ENCODE assay signal across 21 mouse cellular contexts in the genomic region with DNA sequence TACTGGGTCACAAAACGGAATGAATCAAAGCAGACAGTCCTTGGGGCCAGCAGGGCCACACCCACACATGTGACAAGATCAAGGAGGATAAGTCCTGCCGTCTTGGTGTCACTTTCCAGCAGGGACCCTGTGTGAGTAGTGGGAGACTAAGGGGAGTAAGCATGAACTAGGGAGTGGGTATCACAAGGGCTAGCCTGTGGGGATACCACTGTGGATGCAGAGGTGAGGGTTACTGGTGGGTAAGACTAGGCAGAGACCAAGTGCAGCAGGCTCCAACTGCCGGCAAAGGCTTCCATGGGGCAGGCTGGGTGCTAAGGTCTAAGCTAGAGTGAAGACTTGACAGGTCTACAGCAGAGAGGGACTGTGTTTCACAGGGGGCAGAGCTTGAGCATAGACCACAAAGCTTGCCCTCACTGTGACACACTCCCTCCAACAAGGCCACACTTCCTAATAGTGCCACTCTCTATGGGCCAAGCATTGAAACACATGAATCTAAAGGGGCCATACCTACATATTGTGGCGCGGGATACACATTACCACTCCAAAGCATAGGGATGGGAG. TPM values are rescaled to one million over a fixed set of nuclear protein-coding genes. Genes with fewer than 3 reads are reported as not detected.
DNase-seq lines count a peak whose midpoint lies in the region; ATAC-seq and TF ChIP-seq lines count a peak whose summit lies in the region.
"Had no signal": no experiment of that assay in that cellular context is flagged by ENCODE, and none has a peak within 500 bp of the region (broad histone marks: within the 10 kb centered on the region; RNA-seq: fewer than 3 reads in every experiment).

No protein-coding gene starts in this region.

- H3K27me3 ChIP-seq in embryonic facial prominence, embryonic 11.5 days (ENCODE audit: control insufficient read depth, insufficient read depth, low read length), result no peaks in the 10 kb centered on the region
- no peaks in the 10 kb centered on the region for H3K27me3 ChIP-seq in embryonic facial prominence, embryonic 10.5 days (replicated peaks; ENCODE audit: low read depth, poor library complexity, severe bottlenecking)
- H3K27me3 ChIP-seq in liver, adult 2 months (ENCODE audit: control insufficient read depth, insufficient read depth, low read length), result no peaks in the 10 kb centered on the region
- no peaks in the 10 kb centered on the region for H3K27me3 ChIP-seq in liver, postnatal 0 days (ENCODE audit: insufficient read depth, low read length)
- no peaks in the 10 kb centered on the region for H3K27me3 ChIP-seq in MEL (ENCODE audit: control insufficient read depth in 1 of 2, insufficient read depth in 2 of 2, low read length in 2 of 2)
- H3K27me3 ChIP-seq: heart, embryonic 15.5 days; hindbrain, embryonic 13.5 days; liver, embryonic 13.5 days; Patski had no signal

- no peaks in the 10 kb centered on the region for H3K36me3 ChIP-seq in embryonic facial prominence, embryonic 11.5 days (replicated peaks; ENCODE audit: control insufficient read depth, insufficient read depth, low read depth, low read length)
- H3K36me3 ChIP-seq in embryonic facial prominence, embryonic 10.5 days (replicated peaks), result peaks cover 35% of the 10 kb centered on the region
- no peaks in the 10 kb centered on the region for H3K36me3 ChIP-seq in liver, adult 2 months (ENCODE audit: control insufficient read depth, insufficient read depth, low read length)
- no peaks in the 10 kb centered on the region; the same call in 1 of the 2 replicates for H3K36me3 ChIP-seq in liver, postnatal 0 days (replicated peaks; ENCODE audit: insufficient read depth, low read length)
- no peaks in the 10 kb centered on the region; a peak in 1 of 4 replicates for H3K36me3 ChIP-seq in MEL (ENCODE audit: control insufficient read depth in 1 of 2, insufficient read depth in 2 of 2, low read length in 2 of 2)

- H3K9ac ChIP-seq in embryonic facial prominence, embryonic 11.5 days (replicated peaks; ENCODE audit: low read length), result no peak overlapping the region
- no peak overlapping the region for H3K9ac ChIP-seq in liver, adult 2 months (ENCODE audit: low read depth, low read length)
- no peak overlapping the region for H3K9ac ChIP-seq in liver, postnatal 0 days (replicated peaks)
- H3K9ac ChIP-seq in MEL (ENCODE audit: control insufficient read depth, low read depth, low read length, poor library complexity, severe bottlenecking), result no peak overlapping the region
- H3K9ac ChIP-seq: forebrain, postnatal 0 days; heart, embryonic 15.5 days; hindbrain, embryonic 13.5 days; liver, embryonic 13.5 days had no signal

- H3K4me2 ChIP-seq in embryonic facial prominence, embryonic 11.5 days (ENCODE audit: low read depth, low read length), result no peak overlapping the region
- H3K4me2 ChIP-seq in liver, postnatal 0 days (ENCODE audit: low read depth, low read length), result no peak overlapping the region
- H3K4me2 ChIP-seq: heart, embryonic 15.5 days; hindbrain, embryonic 13.5 days; liver, embryonic 13.5 days; midbrain, embryonic 11.5 days had no signal

- TF ChIP-seq CTCF in liver, adult 2 months (IDR thresholded peaks at IDR 0.05; ENCODE audit: low read depth, low read length), result no peak
- TF ChIP-seq CTCF in liver, postnatal 0 days (IDR thresholded peaks at IDR 0.05; ENCODE audit: low read depth), result no peak
- TF ChIP-seq CTCF in MEL (IDR thresholded peaks at IDR 0.05 in 2 of 3, conservative IDR thresholded peaks at IDR 0.05 in 1 of 3; ENCODE audit: control insufficient read depth in 1 of 3, insufficient read depth in 1 of 3, low read depth in 2 of 3, low read length in 3 of 3, poor library complexity in 1 of 3, severe bottlenecking in 1 of 3), result no peak

- TF ChIP-seq EP300 in liver, postnatal 0 days (IDR thresholded peaks at IDR 0.05; ENCODE audit: low read depth), result no peak
- no peak for TF ChIP-seq EP300 in MEL (IDR thresholded peaks at IDR 0.05; ENCODE audit: low read depth in 1 of 2, low read length in 2 of 2)

- no peak for TF ChIP-seq RAD21 in MEL (IDR thresholded peaks at IDR 0.05; ENCODE audit: low read depth, low read length)

- TF ChIP-seq POLR2A in liver, adult 2 months (IDR thresholded peaks at IDR 0.05; ENCODE audit: extremely low read depth, insufficient read depth, low read length), result no peak
- TF ChIP-seq POLR2A in MEL (IDR thresholded peaks at IDR 0.05; ENCODE audit: control insufficient read depth in 1 of 2, insufficient read depth in 1 of 2, low read depth in 1 of 2, low read length in 2 of 2, poor library complexity in 1 of 2), result 0 out of 4 replicates have a peak, but pooled peaks of 1 of the 2 experiments have one; percentile 22

- 80% methylated on average over 5 of the region's 5 CpGs for WGBS in embryonic facial prominence, embryonic 11.5 days
- 81% methylated on average over 5 of the region's 5 CpGs for WGBS in embryonic facial prominence, embryonic 10.5 days
- 68% methylated on average over 5 of the region's 5 CpGs for WGBS in liver, adult 2 months
- WGBS in liver, postnatal 0 days (ENCODE audit: insufficient replicate concordance), result 70% methylated on average over 5 of the region's 5 CpGs

- no peak for DNase-seq in embryonic facial prominence, embryonic 11.5 days (ENCODE audit: low spot score)
- DNase-seq in embryonic facial prominence, embryonic 10.5 days (ENCODE audit: low spot score), result no peak
- no peak for DNase-seq in liver, adult 2 months (ENCODE audit: extremely low read depth, low read depth, low spot score)
- no peak for DNase-seq in liver, postnatal 0 days
- peak; percentile 26 for DNase-seq in MEL (ENCODE audit: low read depth, low spot score)
- no peak for DNase-seq in gastrocnemius, postnatal 36 days
- DNase-seq: adrenal gland, postnatal 10 days; cerebellum, adult 8-10 months; forebrain, postnatal 0 days; gastrocnemius, postnatal 25 days; heart, postnatal 36 days; kidney, adult 9 months; left cerebral cortex, postnatal 4 days; liver, embryonic 13.5 days had no signal

- H3K9me3 ChIP-seq in embryonic facial prominence, embryonic 11.5 days (replicated peaks; ENCODE audit: control insufficient read depth, low read length), result no peaks in the 10 kb centered on the region
- no peaks in the 10 kb centered on the region for H3K9me3 ChIP-seq in embryonic facial prominence, embryonic 10.5 days
- H3K9me3 ChIP-seq in liver, postnatal 0 days (ENCODE audit: low read length), result no peaks in the 10 kb centered on the region
- H3K9me3 ChIP-seq in MEL (replicated peaks; ENCODE audit: insufficient read depth, low read length), result no peaks in the 10 kb centered on the region
- H3K9me3 ChIP-seq: heart, embryonic 15.5 days; hindbrain, embryonic 13.5 days; liver, embryonic 13.5 days had no signal

- no peak overlapping the region for H3K27ac ChIP-seq in embryonic facial prominence, embryonic 11.5 days (replicated peaks; ENCODE audit: low read depth, low read length)
- H3K27ac ChIP-seq in embryonic facial prominence, embryonic 10.5 days (replicated peaks), result no peak overlapping the region
- H3K27ac ChIP-seq in liver, adult 2 months (replicated peaks; ENCODE audit: insufficient read depth, low read depth, low read length), result peak overlapping the region; percentile 99
- H3K27ac ChIP-seq in liver, postnatal 0 days (ENCODE audit: low read depth), result no peak overlapping the region
- no peak overlapping the region for H3K27ac ChIP-seq in MEL (ENCODE audit: control insufficient read depth, low read depth, low read length)
- H3K27ac ChIP-seq: heart, embryonic 15.5 days; hindbrain, embryonic 13.5 days; liver, embryonic 13.5 days; macrophage had no signal

- H3K4me1 ChIP-seq in embryonic facial prominence, embryonic 11.5 days (ENCODE audit: control insufficient read depth, insufficient read depth, low read length), result no peaks in the 10 kb centered on the region
- H3K4me1 ChIP-seq in embryonic facial prominence, embryonic 10.5 days, result no peaks in the 10 kb centered on the region
- peaks cover 36% of the 10 kb centered on the region for H3K4me1 ChIP-seq in liver, adult 2 months (ENCODE audit: control insufficient read depth, insufficient read depth, low read length)
- 0 out of 2 replicates have a peak, but pooled peaks cover 3% of the 10 kb centered on the region for H3K4me1 ChIP-seq in liver, postnatal 0 days (ENCODE audit: insufficient read depth)
- H3K4me1 ChIP-seq in MEL (ENCODE audit: control insufficient read depth in 1 of 2, insufficient read depth in 2 of 2, low read length in 2 of 2), result no peaks in the 10 kb centered on the region
- H3K4me1 ChIP-seq: heart, embryonic 15.5 days; hindbrain, embryonic 13.5 days; liver, embryonic 13.5 days had no signal

- intact Hi-C loops in gastrocnemius, postnatal 36 days (cut with DNase I), result no loop called here

- H3K79me2 ChIP-seq in liver, adult 2 months (ENCODE audit: control insufficient read depth, insufficient read depth, low read length), result no peaks in the 10 kb centered on the region; the same call in 1 of the 2 replicates
- H3K79me2 ChIP-seq in MEL (ENCODE audit: control insufficient read depth, insufficient read depth, low read length, poor library complexity), result no peaks in the 10 kb centered on the region

- 0 out of 2 replicates have a peak, but pooled peaks have one; percentile 22 for ATAC-seq in embryonic facial prominence, embryonic 11.5 days (replicated peaks; ENCODE audit: insufficient number of reproducible peaks, low FRiP score, low TSS enrichment, low read depth)
- ATAC-seq in liver, postnatal 0 days, result no peak
- peak; percentile 35 for ATAC-seq in megakaryocyte-erythroid progenitor cell, adult 5-6 weeks (replicated peaks; ENCODE audit: low FRiP score, low TSS enrichment, poor library complexity, severe bottlenecking)
- ATAC-seq: CD4-positive, CD25-positive, alpha-beta regulatory T cell, adult 4 months; forebrain, postnatal 0 days; Patski had no signal

- no peak overlapping the region for H3K4me3 ChIP-seq in embryonic facial prominence, embryonic 11.5 days (ENCODE audit: low read depth, low read length)
- H3K4me3 ChIP-seq in embryonic facial prominence, embryonic 10.5 days, result no peak overlapping the region
- H3K4me3 ChIP-seq in liver, adult 2 months (ENCODE audit: insufficient read depth, low read depth, low read length), result no peak overlapping the region
- no peak overlapping the region for H3K4me3 ChIP-seq in liver, postnatal 0 days (ENCODE audit: low read depth, low read length)
- H3K4me3 ChIP-seq in MEL (ENCODE audit: control insufficient read depth in 1 of 2, insufficient read depth in 1 of 2, low read depth in 2 of 2, low read length in 2 of 2), result no peak overlapping the region
- H3K4me3 ChIP-seq: heart, embryonic 15.5 days; hindbrain, embryonic 13.5 days; liver, embryonic 13.5 days had no signal

RNA-seq across cellular contexts. Expression of a gene that starts 31.5 kb away (rescaled TPM):
- polyA plus RNA-seq in embryonic facial prominence, embryonic 11.5 days (2014; fragmentation: Nextera tagmentation; extraction: Ambion mirVana), result 20.8 and 21.5 TPM in 2 replicates
- 29.0 TPM in 2 replicates for polyA plus RNA-seq in embryonic facial prominence, embryonic 10.5 days (2016; fragmentation: Nextera tagmentation; extraction: Ambion mirVana)
- total RNA-seq in liver, adult 2 months (2014; rRNA removed), result 83.6 and 86.4 TPM in 2 replicates
- 41.9 and 54.7 TPM in 2 replicates for polyA plus RNA-seq in liver, adult 2 months (2012; rRNA removed)
- polyA plus RNA-seq in liver, postnatal 0 days (2015; fragmentation: Nextera tagmentation; extraction: Ambion mirVana), result 4.7 and 5.2 TPM in 2 replicates
- 4.0 and 7.7 TPM in 2 replicates for total RNA-seq in MEL (2012; rRNA removed)
- 10 to 100 TPM in 1 of 2 experiments, not detected in 1; 10.5 TPM for polyA plus RNA-seq in MEL (2012; ENCODE audit: insufficient read depth in 1 of 2, insufficient read length in 2 of 2, low read depth in 1 of 2, low replicate concordance in 2 of 2, missing spikeins in 1 of 2)
- 3.8 and 4.7 TPM in 2 replicates for total RNA-seq in megakaryocyte-erythroid progenitor cell, adult 5-6 weeks (2014; fragmentation: Nextera tagmentation)
- total RNA-seq in megakaryocyte-erythroid progenitor cell, adult 5-6 weeks (2017), result 2.6 and 3.0 TPM in 2 replicates
- under 1 TPM; 0.33 to 0.42 TPM for total RNA-seq in gastrocnemius, postnatal 36 days (2021)
